Mouse (Mus musculus): ENCODE measurements around the gene Tango6.

DNA sequence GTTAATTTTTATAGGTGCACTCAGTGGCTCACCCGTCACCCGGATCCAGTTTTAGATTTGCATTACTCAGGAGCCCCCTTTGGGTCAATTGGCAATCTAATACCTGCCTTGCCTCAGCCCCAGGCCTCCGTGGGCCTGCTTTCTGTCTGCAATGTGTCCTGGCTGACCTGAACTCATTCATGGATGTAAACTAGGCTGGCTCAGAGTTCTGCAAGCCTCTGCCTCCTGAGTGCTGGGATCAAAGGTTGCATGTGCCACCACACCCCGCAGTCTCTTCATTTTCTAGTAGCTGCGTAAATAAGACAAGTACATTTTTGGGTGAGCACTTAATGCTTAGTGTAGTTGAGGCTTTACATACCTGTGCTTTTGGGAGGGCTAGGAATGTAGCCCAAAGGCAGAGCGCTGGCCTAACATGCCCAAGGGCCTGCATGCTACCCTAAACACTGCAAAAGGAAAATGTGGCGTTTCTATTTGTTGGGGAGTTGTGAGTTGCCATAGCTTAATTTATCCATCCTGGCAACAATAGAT is 44.0 kb upstream of the Tango6 start:
- TF ChIP-seq EP300 (IDR thresholded peaks at IDR 0.05; ENCODE audit: low read depth) (no peak), CTCF (IDR thresholded peaks at IDR 0.05; ENCODE audit: low read depth) (no peak)
